Mouse (Mus musculus) gastrocnemius, postnatal 36 days (tissue): ENCODE results near the gene Prpf18. TPM values are rescaled to one million over a fixed set of nuclear protein-coding genes. Genes with fewer than 3 reads are reported as not detected.
"Not testable (repeated sequence)": the region's sequence is repeated elsewhere in the genome, so short reads cannot be mapped to it uniquely, and the experiment has no call there.

ENCODE experiments used
- DNase-seq, 2 experiments: peaks; one replicate each; pipeline ENCODE4 v3.0.0; 2022
- intact Hi-C: fragments of 180-260 bp; cut with DNase I; formaldehyde crosslinking; loops from one replicate; pipeline ENCODE4 v1.15.1; 2025
- total RNA-seq, 2 experiments: library from RNA; stranded (reverse); gene quantifications; 2 replicates each; pipeline ENCODE4 v1.2.3; 2021

The Prpf18 gene
- total RNA-seq, 2 experiments from 2014 or later: 35.9 to 41.2 TPM

DNA sequence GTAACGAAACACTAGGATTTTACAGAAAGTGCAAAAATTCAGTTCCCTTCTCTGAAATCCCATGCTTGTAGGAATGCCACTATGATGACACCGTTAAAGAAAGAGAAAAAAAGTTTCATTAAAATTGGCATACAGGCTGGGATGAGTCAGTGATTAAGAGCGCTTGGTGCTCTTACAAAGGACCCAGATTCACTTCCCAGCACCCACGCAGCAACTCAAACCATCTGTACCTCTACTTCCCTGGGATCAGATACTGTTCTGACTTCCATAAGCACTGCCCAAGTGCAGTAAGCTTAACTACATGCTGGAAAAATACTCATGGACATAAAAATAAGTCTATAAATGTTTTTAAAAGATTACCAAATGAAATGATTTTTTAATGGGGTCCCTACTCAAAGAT is 34.9 kb downstream of the Prpf18 start:
- intact Hi-C loops: no loop called here
- DNase-seq: no peak

DNA sequence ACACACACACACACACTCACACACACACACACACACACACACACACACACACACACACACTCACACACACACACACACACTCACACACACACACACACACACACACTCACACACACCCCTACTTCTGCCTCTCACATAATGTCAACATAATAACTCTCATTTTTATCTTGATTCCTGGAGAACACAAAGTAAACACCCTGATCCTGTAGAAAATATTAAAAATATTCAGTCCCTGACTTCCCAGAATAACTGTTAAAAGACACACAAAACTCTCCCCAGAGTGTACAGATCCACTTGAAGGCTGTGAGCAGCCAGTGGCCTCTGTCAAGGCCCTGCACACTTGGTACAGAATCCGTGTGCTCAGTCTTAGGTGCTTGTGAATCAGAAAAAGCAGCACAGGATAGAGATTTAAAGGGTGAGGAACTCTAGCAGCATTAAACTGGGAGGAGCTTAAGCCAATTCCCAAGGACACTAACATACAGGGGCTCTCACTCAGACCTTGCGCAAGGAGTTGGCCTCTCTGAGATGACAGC is 36.8 kb downstream of the Prpf18 start:
- intact Hi-C loops: no loop called here
- no peak for DNase-seq

DNA sequence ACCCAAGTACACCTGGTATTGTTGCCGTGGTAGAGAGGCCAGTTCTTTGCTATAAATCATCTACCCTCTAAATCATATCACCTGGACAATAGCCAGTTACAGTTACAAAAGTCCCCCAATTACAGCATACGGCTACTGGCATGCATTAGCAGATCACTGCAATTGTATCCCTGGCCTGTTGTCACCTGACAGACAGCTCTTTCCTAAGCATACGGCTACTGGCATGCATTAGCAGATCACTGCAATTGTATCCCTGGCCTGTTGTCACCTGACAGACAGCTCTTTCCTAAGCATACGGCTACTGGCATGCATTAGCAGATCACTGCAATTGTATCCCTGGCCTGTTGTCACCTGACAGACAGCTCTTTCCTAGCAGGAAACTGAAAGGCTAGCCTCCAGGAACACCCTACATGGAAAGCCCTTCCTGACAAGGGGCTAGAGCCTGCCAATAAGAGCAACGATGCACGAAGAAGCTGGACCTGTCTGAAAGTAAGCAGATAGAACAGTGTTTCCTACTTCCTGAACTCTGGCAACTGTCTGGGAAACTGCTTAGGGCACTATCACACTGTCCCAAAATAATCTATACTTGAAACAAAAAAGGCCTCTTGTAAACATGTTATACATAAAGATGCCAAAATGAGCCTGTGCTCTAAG is 37.5 kb downstream of the Prpf18 start:
- DNase-seq, intact Hi-C loops: not testable (repeated sequence)

DNA sequence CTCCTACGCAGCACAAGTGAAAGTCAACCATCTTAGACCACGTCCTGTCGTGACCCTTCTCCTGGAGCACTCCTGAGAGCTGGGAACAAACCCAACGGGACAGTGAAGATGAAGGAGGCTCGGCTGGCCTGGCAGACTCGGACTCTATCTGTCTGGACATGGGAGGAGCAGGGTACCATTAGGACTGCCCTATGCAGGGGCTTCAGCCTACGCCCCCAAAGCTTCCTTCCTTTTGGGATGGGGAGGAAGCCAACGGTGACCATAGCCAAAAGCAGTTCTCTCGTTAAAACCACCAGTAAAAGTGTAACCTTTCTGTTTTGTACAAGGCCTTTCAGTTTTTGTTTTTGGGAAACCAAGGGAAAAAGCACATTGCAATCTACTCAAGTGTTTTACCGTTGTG is 40.2 kb downstream of the Prpf18 start:
- intact Hi-C loops: no loop called here
- peak in 1 of 2 experiments; percentile 13 for DNase-seq

DNA sequence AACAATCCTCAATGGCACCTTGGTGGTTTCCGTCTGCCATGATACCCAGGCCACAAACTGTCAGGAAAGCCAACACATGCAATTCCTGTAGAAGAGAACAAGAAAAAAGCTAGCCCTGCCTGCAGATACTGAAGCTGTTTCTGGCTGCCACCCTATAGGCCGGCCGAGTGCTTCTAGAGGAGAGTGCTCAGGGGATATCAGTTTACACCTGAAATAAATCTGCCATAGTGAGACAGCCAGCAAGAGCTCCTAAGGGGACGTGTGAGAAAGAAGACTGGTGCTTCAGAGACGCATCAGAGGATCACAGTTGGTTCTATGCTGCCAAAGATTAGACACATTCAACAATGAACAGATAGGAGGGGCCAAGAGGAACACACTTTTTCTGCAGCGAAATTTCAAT is 40.6 kb downstream of the Prpf18 start:
- no peak for DNase-seq
- intact Hi-C loops: no loop called here

DNA sequence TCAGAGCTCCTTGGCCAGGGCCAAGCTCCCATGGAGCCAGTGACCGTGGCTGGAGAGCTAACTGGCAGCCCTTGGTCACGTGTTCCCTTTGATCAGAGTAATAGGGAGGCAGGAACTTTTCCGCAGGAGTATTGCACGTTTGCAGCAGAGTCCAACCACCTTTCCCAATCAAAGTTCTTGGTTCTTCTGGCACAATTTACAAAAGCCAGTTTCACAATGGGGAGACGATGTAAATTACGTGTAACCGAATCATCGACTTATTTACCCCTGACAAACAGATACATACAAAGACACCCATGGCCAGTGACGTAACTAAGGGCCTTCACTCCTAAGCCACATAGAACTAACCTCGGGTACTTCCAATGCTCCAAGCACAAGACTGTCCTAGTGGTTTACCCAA is 42.5 kb downstream of the Prpf18 start:
- intact Hi-C loops: no loop called here
- no peak for DNase-seq

DNA sequence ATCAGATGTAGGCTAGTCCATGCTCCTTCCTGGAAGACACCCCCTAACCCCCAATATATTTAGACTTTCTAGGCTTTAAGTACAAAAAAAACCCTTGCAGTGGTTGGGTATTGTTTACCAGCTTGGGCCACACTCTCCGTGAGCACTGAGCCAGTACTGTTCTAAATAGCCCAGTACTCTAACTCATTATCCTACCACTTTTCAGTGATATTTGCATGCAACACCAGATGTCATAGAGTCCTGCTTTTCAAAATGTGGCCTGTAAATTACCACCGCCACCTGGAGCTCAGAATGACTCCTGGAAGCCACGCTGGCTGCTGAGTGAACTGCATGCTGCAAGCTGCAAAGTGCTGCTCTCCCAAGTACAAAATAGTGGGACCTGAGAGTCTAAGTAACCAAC is 43.7 kb downstream of the Prpf18 start:
- intact Hi-C loops: no loop called here
- no peak for DNase-seq

DNA sequence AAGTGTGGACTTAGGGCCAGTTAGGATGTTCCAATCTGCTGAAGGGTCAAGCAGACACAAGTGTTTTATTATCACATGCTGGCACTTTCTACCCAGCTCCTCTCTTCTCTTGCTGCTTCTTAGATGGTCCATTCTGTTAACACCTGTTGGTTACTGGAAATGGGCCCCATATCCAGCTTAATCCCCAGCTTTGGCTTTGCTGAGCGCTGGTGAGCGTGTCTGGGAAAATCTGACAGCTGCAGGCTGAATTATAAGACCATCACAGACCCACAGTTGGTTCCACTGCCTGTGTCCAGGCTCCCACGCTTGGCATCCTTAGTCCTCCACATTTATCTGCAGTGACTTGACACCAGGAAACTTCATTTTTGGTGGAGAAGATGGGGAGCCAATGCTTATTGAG is 45.4 kb downstream of the Prpf18 start:
- intact Hi-C loops: no loop called here
- DNase-seq: no peak

DNA sequence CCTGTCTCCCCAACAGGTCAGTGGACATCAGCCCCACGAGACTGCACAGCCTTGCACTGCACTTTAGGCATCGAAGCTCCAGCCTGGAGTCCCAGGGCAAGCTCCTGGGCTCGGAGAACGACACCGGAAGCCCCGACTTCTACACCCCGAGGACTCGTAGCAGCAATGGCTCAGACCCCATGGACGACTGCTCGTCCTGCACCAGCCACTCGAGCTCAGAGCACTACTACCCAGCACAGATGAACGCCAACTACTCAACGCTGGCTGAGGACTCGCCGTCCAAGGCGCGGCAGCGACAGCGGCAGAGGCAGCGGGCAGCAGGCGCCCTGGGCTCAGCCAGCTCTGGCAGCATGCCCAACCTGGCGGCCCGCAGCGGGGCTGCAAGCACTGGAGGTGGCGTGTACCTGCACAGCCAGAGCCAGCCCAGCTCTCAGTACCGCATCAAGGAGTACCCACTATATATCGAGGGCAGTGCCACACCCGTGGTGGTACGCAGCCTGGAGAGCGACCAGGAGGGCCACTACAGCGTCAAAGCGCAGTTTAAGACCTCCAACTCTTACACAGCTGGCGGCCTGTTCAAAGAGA is 48.5 kb downstream of the Prpf18 start:
- no peak for DNase-seq
- intact Hi-C loops: loop anchor here (5.0 kb wide), 1 partner anchor 46 kb away; no protein-coding TSS in a partner anchor

DNA sequence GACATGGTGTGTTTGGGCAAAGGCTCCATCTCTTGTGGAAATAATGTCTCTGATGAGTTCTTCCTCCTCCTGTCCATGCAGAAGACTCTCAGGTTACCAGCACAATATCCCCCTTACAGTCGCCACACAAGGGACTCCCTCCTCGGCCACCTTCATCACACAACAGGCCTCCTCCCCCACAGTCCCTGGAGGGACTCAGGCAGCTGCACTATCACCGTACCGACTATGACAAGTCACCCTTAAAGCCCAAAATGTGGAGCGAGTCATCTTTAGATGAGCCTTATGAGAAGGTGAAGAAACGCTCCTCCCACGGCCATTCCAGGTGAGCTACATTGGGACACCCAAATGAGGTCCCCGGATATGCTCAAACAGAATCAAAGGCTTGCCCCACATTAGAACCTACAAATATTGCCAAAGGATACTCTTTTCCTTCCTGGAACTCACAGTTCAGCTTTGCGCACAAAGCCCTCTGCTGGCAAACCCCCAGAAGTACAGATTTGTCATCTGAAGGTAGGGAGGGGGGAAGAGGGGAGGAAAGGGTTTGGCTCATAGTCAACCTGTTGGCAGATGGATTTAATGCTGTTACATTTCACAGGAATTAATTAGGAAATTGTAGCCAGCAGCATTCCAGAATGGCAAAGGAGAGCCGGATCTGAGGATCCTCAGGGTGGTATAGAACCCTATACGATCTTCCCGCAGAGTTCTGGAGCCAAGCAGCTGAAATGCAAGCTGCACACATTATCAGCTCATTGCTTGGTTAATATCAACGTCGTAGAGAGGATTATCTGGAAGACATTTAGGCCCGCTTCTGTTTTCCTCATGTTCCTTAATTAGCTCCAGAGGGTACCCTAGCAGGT is 50.7 kb downstream of the Prpf18 start:
- intact Hi-C loops: loop anchor here (5.0 kb wide), 1 partner anchor 44 kb away; no protein-coding TSS in a partner anchor
- DNase-seq: peak in 1 of 2 experiments; percentile 61

DNA sequence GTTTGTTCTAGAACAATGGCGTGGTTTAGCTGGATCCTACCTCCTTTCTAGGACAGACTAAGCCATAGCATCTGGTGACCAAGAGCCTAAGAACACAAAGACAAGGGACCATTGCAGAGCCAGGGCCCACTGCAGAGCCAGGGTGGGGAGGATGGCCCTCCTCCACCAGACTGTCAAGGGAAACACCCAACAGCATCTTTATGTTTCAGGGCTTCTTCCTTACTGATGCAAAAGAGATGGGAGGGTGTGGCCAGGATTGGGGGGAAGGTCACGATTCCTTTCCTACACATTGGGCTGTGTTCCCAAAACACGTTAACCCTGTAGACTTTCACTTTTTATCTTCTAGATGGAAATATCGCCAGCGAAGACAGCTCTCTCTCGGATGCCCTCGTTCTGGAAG is 54.9 kb downstream of the Prpf18 start:
- no peak for DNase-seq
- intact Hi-C loops: no loop called here

DNA sequence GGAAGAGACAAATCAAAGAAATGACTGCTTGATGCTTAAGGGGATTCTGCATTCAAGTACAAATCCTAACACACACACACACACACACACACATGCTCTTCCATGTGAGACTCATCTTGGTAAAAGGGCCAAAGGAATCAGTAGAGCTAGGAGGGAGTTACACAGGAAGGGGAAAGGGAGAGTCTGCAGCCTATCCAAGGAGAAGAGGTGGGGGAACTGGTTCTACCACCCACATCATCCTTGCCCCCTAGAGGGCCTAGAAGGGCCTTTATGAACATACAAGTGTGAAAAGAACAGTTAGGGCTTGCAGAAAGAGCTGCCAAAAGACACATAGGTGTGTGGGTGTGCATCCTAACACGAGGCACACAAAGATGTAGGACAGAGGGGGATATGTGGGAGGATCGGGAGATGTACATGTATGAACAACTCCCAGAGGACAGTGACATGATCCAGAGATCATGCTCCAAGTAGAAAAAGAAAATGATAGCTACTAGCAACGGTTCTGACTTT is 58.0 kb downstream of the Prpf18 start:
- DNase-seq: no peak
- intact Hi-C loops: no loop called here

DNA sequence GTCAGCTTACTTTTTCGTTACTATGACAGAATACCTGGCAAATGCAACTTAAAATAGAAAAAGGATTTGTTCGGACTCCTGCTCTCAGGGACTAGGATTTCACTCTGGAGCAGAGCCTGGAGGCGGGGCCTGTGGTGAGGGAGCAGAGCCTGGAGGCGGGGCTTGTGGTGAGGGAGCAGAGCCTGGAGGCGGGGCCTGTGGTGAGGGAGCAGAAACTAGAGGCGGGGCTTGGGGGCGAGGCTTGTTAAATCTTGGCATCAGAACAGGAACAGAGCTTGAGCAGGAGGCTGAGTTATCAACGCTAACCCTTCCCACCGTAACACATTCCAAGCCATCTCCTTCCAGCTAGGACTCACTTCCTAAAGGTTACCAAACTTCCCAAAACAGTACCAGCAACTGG is 58.5 kb downstream of the Prpf18 start:
- intact Hi-C loops: no loop called here
- peak; percentile 56 to 72 for DNase-seq

DNA sequence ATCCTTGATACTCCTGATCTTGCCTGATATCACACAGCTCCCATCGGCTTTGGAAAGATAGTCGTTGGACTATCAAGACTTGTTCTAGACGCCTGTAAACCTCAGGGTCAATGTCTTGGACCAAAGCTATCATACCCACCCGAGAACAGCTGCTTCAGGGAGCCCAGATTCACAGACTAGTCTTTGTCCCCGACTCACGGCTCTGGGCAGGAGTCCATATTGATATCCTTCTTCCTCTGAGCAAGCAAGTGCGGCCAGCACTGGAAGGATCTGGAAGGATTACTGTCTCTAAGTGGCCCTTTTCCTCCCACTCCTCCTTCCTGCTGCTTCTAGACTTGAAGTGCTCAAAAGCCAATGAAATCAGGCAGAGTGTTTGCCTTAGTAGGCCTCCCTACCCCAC is 59.2 kb downstream of the Prpf18 start:
- intact Hi-C loops: no loop called here
- no peak for DNase-seq

DNA sequence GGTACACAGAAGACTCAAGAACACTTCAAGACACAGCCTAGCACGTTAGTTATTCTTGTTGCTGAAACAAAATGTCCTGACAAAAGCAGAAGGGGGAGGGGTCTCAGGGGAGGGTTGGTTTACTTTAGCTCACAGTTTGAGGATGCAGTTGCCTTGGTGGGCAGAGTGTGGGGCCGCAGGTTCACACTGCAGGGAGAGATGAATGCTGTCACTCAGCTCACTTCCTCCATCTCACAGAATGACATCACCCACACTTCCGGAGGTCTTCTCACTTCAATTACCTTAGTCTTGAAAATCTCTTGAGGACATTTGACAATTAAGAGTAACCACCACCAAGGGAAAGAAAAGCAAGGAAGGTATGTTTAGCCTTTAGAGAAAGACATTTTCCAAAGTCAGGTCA is 60.3 kb downstream of the Prpf18 start:
- no peak for DNase-seq
- intact Hi-C loops: no loop called here

DNA sequence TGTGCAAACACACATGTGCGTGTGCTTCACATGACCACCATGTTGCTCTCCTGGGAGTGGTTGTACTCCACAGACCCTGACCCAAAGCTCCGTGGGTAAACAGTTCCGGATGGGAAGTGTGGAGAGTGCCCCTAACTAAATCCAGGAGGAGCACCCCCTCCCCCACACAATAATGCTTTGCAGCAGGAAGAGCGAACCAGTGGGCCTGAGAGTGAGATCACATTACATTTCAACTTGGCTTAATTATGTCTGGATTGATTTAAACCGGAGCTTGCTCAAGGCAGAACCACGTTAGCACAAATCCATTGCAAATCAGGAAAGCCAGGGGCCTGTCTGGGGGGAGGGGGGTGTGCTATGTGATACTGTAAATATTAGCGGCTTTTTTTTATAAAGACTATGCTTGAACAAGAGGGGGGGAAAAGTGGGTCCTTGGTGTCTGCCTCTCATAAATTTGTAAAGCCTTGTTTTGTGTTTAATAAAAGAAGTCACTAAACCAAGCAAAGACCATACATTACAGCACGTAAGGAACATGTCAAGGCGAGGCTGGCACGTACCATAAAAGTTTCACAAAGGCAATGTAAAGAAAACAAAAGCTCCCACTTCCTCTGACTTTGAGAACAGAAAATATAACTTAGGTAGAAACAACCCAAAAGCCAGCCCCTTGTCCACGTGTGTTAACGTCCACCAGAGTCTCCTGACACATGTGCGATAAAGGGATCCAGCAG is 64.1 kb downstream of the Prpf18 start:
- no peak for DNase-seq
- intact Hi-C loops: no loop called here

DNA sequence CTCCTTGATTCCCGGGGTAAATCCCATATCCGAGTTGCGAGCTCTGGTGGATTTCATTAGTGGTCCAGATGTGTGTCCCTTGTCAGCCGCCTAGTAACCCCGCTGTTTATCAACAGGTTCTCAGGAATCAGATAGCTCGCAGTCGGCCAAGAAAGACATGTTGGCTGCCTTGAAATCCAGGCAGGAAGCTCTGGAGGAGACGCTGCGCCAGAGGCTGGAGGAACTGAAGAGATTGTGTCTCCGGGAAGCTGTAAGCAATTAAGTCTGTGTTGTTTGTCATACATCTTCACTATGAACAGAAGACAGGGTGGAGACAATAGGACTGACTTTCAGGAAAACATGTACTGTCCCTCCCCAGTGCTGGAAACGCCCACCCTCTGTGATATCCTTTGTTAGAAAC is 65.7 kb downstream of the Prpf18 start:
- no peak for DNase-seq
- intact Hi-C loops: no loop called here

DNA sequence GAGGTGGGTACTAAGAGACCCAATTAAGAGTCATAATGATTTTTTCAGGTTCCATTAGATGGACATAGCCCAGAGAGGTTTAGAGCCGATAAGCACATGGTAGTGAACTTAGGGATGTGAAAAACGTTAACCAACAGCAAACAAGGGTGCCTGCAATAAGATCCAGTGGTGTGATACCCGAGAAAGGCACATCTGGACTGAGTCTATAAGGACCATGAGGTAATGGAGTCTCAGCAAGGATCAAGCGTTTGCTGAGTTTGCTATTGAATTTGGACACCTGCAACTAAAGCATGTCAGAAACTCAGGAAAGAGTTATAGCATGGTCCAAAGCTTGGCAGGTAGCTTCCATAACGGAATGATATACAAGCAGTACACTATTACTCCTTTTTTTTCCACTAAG is 67.7 kb downstream of the Prpf18 start:
- intact Hi-C loops: no loop called here
- DNase-seq: no peak

DNA sequence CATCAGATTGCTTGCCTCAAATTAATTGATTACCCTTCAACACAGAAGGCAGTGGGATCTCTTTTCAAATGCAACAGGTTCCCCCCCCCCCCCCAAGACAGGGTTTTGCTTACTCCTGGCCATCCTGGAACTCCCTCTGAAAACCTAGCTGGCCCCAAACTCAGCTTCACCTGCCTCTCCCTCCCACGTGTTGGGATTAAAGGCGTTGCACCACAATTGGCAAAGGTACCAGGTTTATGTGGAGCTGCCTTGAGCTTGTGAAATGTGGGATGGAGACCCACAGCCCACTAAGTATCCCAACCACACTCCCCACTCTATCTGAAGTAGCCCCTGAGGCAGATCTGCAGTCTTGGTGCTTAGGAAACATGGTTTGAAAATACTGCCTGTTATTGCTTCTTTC is 69.0 kb downstream of the Prpf18 start:
- no peak for DNase-seq
- intact Hi-C loops: no loop called here

DNA sequence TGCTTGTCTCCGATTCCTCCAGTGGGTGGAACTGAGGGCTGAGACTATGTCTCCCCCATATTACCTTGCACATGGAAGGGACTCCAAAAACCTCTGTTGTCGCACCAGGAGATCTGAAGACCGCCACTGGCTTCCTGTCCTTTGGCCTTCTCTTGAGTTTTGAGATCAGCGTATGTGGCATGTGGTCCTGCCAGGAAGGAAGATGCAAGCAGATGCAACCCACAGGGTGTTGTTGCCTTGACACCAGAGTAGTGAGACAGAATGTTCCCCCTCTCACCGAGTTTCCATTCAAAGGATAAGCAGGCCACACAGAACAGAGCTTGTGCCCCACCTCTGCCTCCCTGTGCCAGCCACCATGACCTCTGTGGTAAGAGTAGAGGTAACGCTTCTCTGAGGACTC is 71.2 kb downstream of the Prpf18 start:
- intact Hi-C loops: no loop called here
- DNase-seq: no peak
